Mouse (Mus musculus) lung, embryonic 15.5 days (tissue): ENCODE measurements at regions not wholly inside any gene's neighbourhood (a gene's known extent, or its start where the extent isn't known, plus 50 kb on each side); places are given as distances from the start of the nearest gene placed in this dataset.

Source experiments
- ATAC-seq: fragments of 200-750 bp; cut with Nextera tagmentation; 2 replicates; pipeline ENCODE4 v1.8.0; 2017; ENCODE audit warnings: moderate number of reproducible peaks, borderline replicate concordance; ENCODE audit not compliant: low FRiP score, low TSS enrichment; ENCODE audit errors: extremely low read depth
- H3K27ac ChIP-seq: fragments of 300-500 bp; sonication (generic); 2 replicates; pipeline ENCODE4 v1.5.1; 2015; ENCODE audit warnings: moderate library complexity, mild to moderate bottlenecking, inconsistent platforms
- H3K27me3 ChIP-seq: fragments of 300-500 bp; sonication (generic); 2 replicates; pipeline ENCODE4 v1.6.1; 2015; ENCODE audit warnings: inconsistent platforms
- H3K36me3 ChIP-seq: fragments of 300-500 bp; sonication (generic); 2 replicates; pipeline ENCODE4 v1.6.1; 2015; ENCODE audit warnings: inconsistent platforms
- H3K4me1 ChIP-seq: fragments of 300-500 bp; sonication (generic); 2 replicates; pipeline ENCODE4 v1.6.1; 2015; ENCODE audit warnings: inconsistent platforms
- H3K4me2 ChIP-seq: fragments of 300-500 bp; sonication (generic); 2 replicates; pipeline ENCODE4 v1.6.1; 2015; ENCODE audit warnings: inconsistent platforms, mild to moderate bottlenecking, moderate library complexity
- H3K4me3 ChIP-seq: fragments of 300-500 bp; sonication (generic); 2 replicates; pipeline ENCODE4 v1.5.1; 2015; ENCODE audit warnings: mild to moderate bottlenecking, inconsistent platforms
- H3K9ac ChIP-seq: fragments of 300-500 bp; sonication (generic); 2 replicates; pipeline ENCODE4 v1.6.1; 2015; ENCODE audit warnings: inconsistent platforms
- H3K9me3 ChIP-seq: fragments of 300-500 bp; sonication (generic); 2 replicates; pipeline ENCODE4 v1.6.1; 2016; ENCODE audit warnings: inconsistent platforms
- WGBS: fragments of 180-500 bp; shearing (Covaris S2); methylation state at CpG from one replicate; pipeline ENCODE4 v1.1.7; 2015; 5-methylcytosine and 5-hydroxymethylcytosine counted together

- 57% methylated on average over 1 of the region's 1 CpGs for WGBS
Observed at GRCm38 (mm10) chr1:3012530-3012929, 1795.2 kb upstream of the Gm37988 start.

GRCm38 (mm10) chr1:3062759-3063158, 1744.9 kb upstream of the Gm37988 start:
- Histone ChIP-seq H3K36me3 (no peaks in the 10 kb centered on the region), H3K4me3 (no peak overlapping the region), H3K9me3 (no peaks in the 10 kb centered on the region), H3K4me1 (no peaks in the 10 kb centered on the region), H3K27me3 (no peaks in the 10 kb centered on the region), H3K9ac (no peak overlapping the region), H3K4me2 (no peak overlapping the region), H3K27ac (no peak overlapping the region)
- no peak for ATAC-seq

More at GRCm38 (mm10) chr1:3012530-3012929, 1795.2 kb upstream of the Gm37988 start:
- H3K9me3 ChIP-seq, result no peaks in the 10 kb centered on the region
- no peak overlapping the region for H3K4me2 ChIP-seq
- H3K36me3 ChIP-seq, result no peaks in the 10 kb centered on the region
- no peaks in the 10 kb centered on the region for H3K4me1 ChIP-seq
- no peaks in the 10 kb centered on the region for H3K27me3 ChIP-seq
- H3K27ac ChIP-seq, result no peak overlapping the region
- no peak for ATAC-seq
- no peak overlapping the region for H3K9ac ChIP-seq
- H3K4me3 ChIP-seq, result no peak overlapping the region

GRCm38 (mm10) chr1:3094375-3094774, 1713.3 kb upstream of the Gm37988 start:
- no peak overlapping the region for H3K9ac ChIP-seq
- H3K27me3 ChIP-seq, result no peaks in the 10 kb centered on the region
- no peaks in the 10 kb centered on the region for H3K4me1 ChIP-seq
- H3K4me3 ChIP-seq, result no peak overlapping the region
- no peak overlapping the region for H3K27ac ChIP-seq
- H3K9me3 ChIP-seq, result no peaks in the 10 kb centered on the region
- H3K36me3 ChIP-seq, result no peaks in the 10 kb centered on the region
- no peak for ATAC-seq
- H3K4me2 ChIP-seq, result no peak overlapping the region

GRCm38 (mm10) chr1:3094910-3095309, 1712.8 kb upstream of the Gm37988 start:
- Histone ChIP-seq H3K4me3 (no peak overlapping the region), H3K9me3 (no peaks in the 10 kb centered on the region), H3K36me3 (no peaks in the 10 kb centered on the region), H3K4me2 (no peak overlapping the region), H3K27ac (no peak overlapping the region), H3K4me1 (no peaks in the 10 kb centered on the region), H3K27me3 (no peaks in the 10 kb centered on the region), H3K9ac (no peak overlapping the region)
- WGBS, result 47% methylated on average over 1 of the region's 1 CpGs
- ATAC-seq, result no peak

- H3K27me3 ChIP-seq, result no peaks in the 10 kb centered on the region
- 68% methylated on average over 4 of the region's 4 CpGs for WGBS
- H3K9me3 ChIP-seq, result no peaks in the 10 kb centered on the region
- ATAC-seq, result no peak
- no peaks in the 10 kb centered on the region for H3K4me1 ChIP-seq
- H3K9ac ChIP-seq, result no peak overlapping the region
- H3K4me2 ChIP-seq, result no peak overlapping the region
- no peaks in the 10 kb centered on the region for H3K36me3 ChIP-seq
- no peak overlapping the region for H3K4me3 ChIP-seq
- no peak overlapping the region for H3K27ac ChIP-seq
Observed at GRCm38 (mm10) chr1:3113564-3113963, 1694.1 kb upstream of the Gm37988 start.

DNA sequence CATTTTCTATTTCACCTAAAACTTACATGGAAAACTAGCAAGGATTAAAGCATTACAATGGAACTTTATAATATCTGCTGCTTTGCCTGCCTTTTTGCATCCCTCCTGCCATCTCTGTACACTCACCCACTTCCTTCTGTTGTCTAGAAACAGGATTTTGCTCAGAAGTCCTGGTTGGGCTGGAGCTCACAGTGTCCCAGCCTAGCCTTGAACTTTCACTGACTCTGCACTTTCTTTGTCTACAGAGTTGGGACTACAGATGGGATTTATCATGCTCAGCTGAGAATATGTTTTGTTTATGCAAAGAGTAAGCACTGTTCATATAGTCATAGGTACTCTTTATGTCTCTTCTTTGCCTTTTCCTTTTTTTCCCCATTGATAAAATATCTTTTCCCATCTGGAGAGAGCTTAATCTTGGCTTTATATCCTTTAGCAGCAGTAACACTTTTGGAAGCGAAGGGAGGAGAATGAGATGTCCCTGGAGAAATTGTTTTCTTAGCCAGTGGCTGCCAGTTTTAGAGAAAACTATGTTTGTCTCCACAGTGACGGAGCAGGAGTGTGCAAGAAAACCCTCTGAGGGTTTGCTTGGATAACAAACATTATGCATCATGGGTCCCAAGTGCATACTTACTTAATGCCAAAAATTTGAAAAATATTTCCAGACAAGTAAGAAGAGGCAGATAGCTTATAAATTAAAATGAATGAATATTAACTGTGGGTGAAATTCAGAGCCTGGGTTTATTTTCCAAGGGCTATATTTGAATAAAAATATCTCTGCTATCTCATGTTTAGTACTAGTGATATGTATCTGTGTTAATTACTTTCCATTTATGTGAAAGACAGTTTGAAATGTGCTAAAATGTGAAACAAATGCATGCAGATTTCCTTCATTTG, 1687.9 kb upstream of the Gm37988 start:
- H3K27me3 ChIP-seq, result no peaks in the 10 kb centered on the region
- no peaks in the 10 kb centered on the region for H3K9me3 ChIP-seq
- WGBS, result 23% methylated on average over 2 of the region's 2 CpGs
- peak overlapping the region; percentile 75 for H3K27ac ChIP-seq
- no peak overlapping the region for H3K4me3 ChIP-seq
- H3K4me1 ChIP-seq, result 0 out of 2 replicates have a peak, but pooled peaks cover 11% of the 10 kb centered on the region
- H3K9ac ChIP-seq, result no peak overlapping the region
- no peak overlapping the region for H3K4me2 ChIP-seq
- peak; percentile 92 for ATAC-seq
- no peaks in the 10 kb centered on the region for H3K36me3 ChIP-seq

GRCm38 (mm10) chr1:3120392-3120690, 1687.4 kb upstream of the Gm37988 start:
- no peaks in the 10 kb centered on the region for H3K27me3 ChIP-seq
- WGBS, result 33% methylated on average over 3 of the region's 3 CpGs
- no peak overlapping the region for H3K4me3 ChIP-seq
- no peaks in the 10 kb centered on the region for H3K36me3 ChIP-seq
- peak overlapping the region; percentile 75 for H3K27ac ChIP-seq
- H3K4me2 ChIP-seq, result no peak overlapping the region
- H3K4me1 ChIP-seq, result 0 out of 2 replicates have a peak, but pooled peaks cover 11% of the 10 kb centered on the region
- no peak overlapping the region for H3K9ac ChIP-seq
- no peaks in the 10 kb centered on the region for H3K9me3 ChIP-seq
- peak; percentile 68; the same call in 1 of the 2 replicates for ATAC-seq

- 0 out of 2 replicates have a peak, but pooled peaks cover 11% of the 10 kb centered on the region for H3K4me1 ChIP-seq
- H3K27me3 ChIP-seq, result no peaks in the 10 kb centered on the region
- H3K9ac ChIP-seq, result no peak overlapping the region
- H3K4me2 ChIP-seq, result no peak overlapping the region
- no peaks in the 10 kb centered on the region for H3K9me3 ChIP-seq
- ATAC-seq, result no peak
- peak overlapping the region; percentile 61; the same call in 1 of the 2 replicates for H3K27ac ChIP-seq
- no peaks in the 10 kb centered on the region for H3K36me3 ChIP-seq
- no peak overlapping the region for H3K4me3 ChIP-seq
- WGBS, result 32% methylated on average over 2 of the region's 2 CpGs
Observed at GRCm38 (mm10) chr1:3121288-3121687, 1686.4 kb upstream of the Gm37988 start.

DNA sequence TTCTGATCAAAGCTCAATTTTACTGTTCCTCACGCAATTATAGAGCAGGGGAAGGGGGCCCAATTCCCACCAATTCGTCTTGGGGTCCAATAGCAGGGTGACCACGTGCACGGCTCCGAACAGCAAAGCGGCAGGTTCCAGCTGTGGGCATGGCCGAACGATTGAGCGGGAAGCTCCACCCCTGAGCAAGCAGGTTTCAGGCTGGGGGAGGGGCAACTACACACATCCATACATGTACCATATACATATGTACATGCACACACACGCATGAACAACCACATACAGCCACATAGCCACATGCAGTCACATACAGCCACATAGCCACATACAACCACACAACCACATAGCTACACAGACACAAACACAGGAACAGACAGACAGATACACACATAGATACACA, 1685.9 kb upstream of the Gm37988 start:
- Histone ChIP-seq H3K9me3 (no peaks in the 10 kb centered on the region), H3K9ac (no peak overlapping the region), H3K27me3 (no peaks in the 10 kb centered on the region), H3K4me2 (no peak overlapping the region), H3K36me3 (no peaks in the 10 kb centered on the region), H3K4me3 (no peak overlapping the region), H3K27ac (peak overlapping the region; percentile 33; the same call in 1 of the 2 replicates), H3K4me1 (0 out of 2 replicates have a peak, but pooled peaks cover 11% of the 10 kb centered on the region)
- 79% methylated on average over 10 of the region's 10 CpGs for WGBS
- no peak for ATAC-seq
